Mouse (Mus musculus) MEL (cell line): ENCODE results near the gene Pgam1.

Experiments used
- BHLHE40 ChIP-seq: IDR thresholded peaks from 2 replicates; pipeline ENCODE4 v1.6.1; 2012; ENCODE audit warnings: low read depth, mild to moderate bottlenecking, inconsistent platforms, low read length, improper control_type of control experiment, borderline replicate concordance
- CHD1 ChIP-seq: IDR thresholded peaks from 2 replicates; pipeline ENCODE4 v1.6.1; 2012; ENCODE audit warnings: low read depth, mild to moderate bottlenecking, inconsistent platforms, low read length, improper control_type of control experiment
- CTCF ChIP-seq, 3 experiments: IDR thresholded peaks in 2 of 3; conservative IDR thresholded peaks in 1 of 3; 2 replicates each; pipeline ENCODE4 v1.5.1; 2011 to 2012; ENCODE audit warnings: low read length in 3 of 3, low read depth in 2 of 3, mild to moderate bottlenecking in 2 of 3, improper control_type of control experiment in 1 of 3, inconsistent platforms in 1 of 3, mixed read lengths in 1 of 3, moderate library complexity in 1 of 3; ENCODE audit not compliant: control insufficient read depth in 1 of 3, insufficient read depth in 1 of 3, poor library complexity in 1 of 3, severe bottlenecking in 1 of 3
- EP300 ChIP-seq, 2 experiments: IDR thresholded peaks; 2 replicates each; pipeline ENCODE4 v1.6.1; 2011; ENCODE audit warnings: improper control_type of control experiment in 2 of 2, low read length in 2 of 2, low read depth in 1 of 2, mild to moderate bottlenecking in 1 of 2
- GABPA ChIP-seq: IDR thresholded peaks from 2 replicates; pipeline ENCODE4 v1.6.1; 2012; ENCODE audit warnings: low read depth, mild to moderate bottlenecking, inconsistent platforms, low read length, improper control_type of control experiment, moderate library complexity
- GATA1 ChIP-seq: IDR thresholded peaks from 2 replicates; pipeline ENCODE4 v1.6.1; 2011; ENCODE audit warnings: low read depth, low read length, improper control_type of control experiment
- HCFC1 ChIP-seq: IDR thresholded peaks from 2 replicates; pipeline ENCODE4 v1.6.1; 2012; ENCODE audit warnings: low read depth, mild to moderate bottlenecking, inconsistent platforms, low read length, improper control_type of control experiment, moderate library complexity
- POLR2AphosphoS2 ChIP-seq: IDR thresholded peaks from 2 replicates; pipeline ENCODE4 v1.6.1; 2011; ENCODE audit warnings: low read length, improper control_type of control experiment
- RCOR1 ChIP-seq: IDR thresholded peaks from 2 replicates; pipeline ENCODE4 v1.6.1; 2012; ENCODE audit warnings: low read depth, mild to moderate bottlenecking, inconsistent platforms, low read length, improper control_type of control experiment
- TCF12 ChIP-seq: IDR thresholded peaks from 2 replicates; pipeline ENCODE4 v1.6.1; 2014; ENCODE audit warnings: low read depth, mild to moderate bottlenecking, inconsistent platforms, low read length, improper control_type of control experiment, moderate library complexity
- ZNF384 ChIP-seq: IDR thresholded peaks from 2 replicates; pipeline ENCODE4 v1.6.1; 2012; ENCODE audit warnings: low read depth, mild to moderate bottlenecking, inconsistent platforms, low read length, improper control_type of control experiment

DNA sequence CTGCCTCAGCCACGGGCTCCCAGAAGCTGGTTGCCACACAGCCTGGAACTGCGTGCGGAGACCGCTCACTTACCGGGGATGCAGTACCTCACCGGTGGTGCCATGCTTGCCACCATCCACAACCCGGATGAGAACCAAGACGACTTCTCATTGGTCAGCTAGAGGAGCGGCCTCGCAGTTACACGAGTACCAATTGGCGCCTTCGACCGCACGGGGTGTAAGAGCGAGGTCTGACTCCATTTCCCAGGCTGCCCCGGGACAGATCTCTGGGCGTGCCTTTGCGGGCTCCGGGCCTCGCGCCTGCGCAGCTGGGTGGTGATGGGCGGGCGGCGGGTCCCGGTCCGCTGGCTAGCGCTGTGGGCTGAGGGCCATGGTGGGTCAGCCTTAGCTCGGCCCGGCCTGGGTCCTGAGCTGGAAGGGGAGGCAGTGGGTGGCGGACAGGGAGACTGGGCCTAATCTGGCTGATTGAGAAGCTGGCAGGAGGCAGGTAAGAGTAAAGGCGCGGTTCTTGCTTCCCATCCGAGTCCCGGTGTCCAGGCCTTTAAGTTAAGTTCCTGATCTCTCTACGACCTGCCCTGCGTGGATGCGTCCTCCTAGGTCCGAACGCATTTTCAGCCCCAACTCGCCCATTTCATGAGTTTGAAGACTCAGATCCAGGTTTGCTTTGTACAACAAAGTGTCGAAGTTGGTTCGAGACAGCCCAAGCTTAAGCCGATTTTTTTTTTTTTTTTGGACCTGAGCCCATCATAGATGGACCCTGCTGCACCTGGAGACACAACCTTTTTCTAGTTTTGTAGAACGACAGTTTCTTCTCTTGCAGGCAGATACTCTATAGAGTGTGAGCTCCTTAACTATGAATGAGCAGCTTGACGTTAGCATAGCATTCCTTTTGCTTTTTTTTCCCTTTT lies 21.7 kb downstream of the Pgam1 start, which contains the start of the genes Exosc1 and Zdhhc16:
- TF ChIP-seq TCF12 (no peak), HCFC1 (peak; percentile 98), POLR2AphosphoS2 (peak; percentile 97), CTCF (IDR thresholded peaks at IDR 0.05 in 2 of 3, conservative IDR thresholded peaks at IDR 0.05 in 1 of 3; ENCODE audit: control insufficient read depth in 1 of 3, insufficient read depth in 1 of 3, low read depth in 2 of 3, low read length in 3 of 3, poor library complexity in 1 of 3, severe bottlenecking in 1 of 3) (no peak), CHD1 (0 out of 2 replicates have a peak, but pooled peaks have one; percentile 35), GABPA (no peak), ZNF384 (peak; percentile 91), EP300 (IDR thresholded peaks at IDR 0.05; ENCODE audit: low read depth in 1 of 2, low read length in 2 of 2) (peak in 1 of 2 experiments; percentile 7; a peak in 2 of 4 replicates), BHLHE40 (no peak), GATA1 (no peak), RCOR1 (no peak)
